In the genomic region with DNA sequence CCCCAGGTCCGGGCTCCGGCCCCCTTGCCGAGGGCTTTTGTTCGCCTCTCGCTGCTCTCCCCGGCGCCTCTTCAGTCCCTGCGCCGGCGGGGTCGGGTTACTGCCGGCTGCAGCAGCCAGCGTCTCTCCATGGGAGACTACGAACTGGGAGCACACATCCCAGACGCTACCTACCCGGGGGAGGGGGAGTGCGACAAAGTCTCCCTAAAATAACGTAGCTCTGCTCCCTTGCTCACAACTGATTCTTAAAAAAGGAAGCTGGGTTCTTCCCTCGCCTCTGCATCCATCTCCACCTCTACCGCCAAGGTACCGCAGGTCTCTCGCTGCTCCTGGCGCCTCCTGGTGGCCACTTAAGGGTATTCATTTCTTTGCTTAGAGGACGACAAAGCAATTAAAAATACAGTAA, we compare ENCODE assay signal across 8 mouse cellular contexts. TPM values are rescaled to one million over a fixed set of nuclear protein-coding genes. Genes with fewer than 3 reads are reported as not detected.
A peak's percentile ranks its signal among the peaks of the same experiment; 100 is the strongest.
DNase-seq lines count a peak whose midpoint lies in the region; ATAC-seq and TF ChIP-seq lines count a peak whose summit lies in the region.

Gene Ccdc177 (minus strand): TSS at position 292 of the 406 bp plus-strand sequence.

- no peak for ATAC-seq in G1E (ENCODE audit: extremely low read depth, insufficient number of reproducible peaks, low FRiP score, poor library complexity, severe bottlenecking)
- ATAC-seq in liver, postnatal 0 days: 0 out of 2 replicates have a peak, but pooled peaks have one; percentile 35

- no peak for TF ChIP-seq EP300 in liver, postnatal 0 days (IDR thresholded peaks at IDR 0.05; ENCODE audit: low read depth)

- peaks cover 44% of the 10 kb centered on the region for H3K27me3 ChIP-seq in G1E (ENCODE audit: insufficient read depth, low read length)
- no peaks in the 10 kb centered on the region for H3K27me3 ChIP-seq in cerebellum, adult 2 months (ENCODE audit: control insufficient read depth, insufficient read depth, low read length)
- H3K27me3 ChIP-seq in liver, postnatal 0 days (ENCODE audit: insufficient read depth, low read length): peaks cover 62% of the 10 kb centered on the region
- peaks cover 36% of the 10 kb centered on the region for H3K27me3 ChIP-seq in thymus, adult 2 months (ENCODE audit: control insufficient read depth, insufficient read depth, low read length)

- H3K36me3 ChIP-seq in G1E (replicated peaks): no peaks in the 10 kb centered on the region
- H3K36me3 ChIP-seq in liver, postnatal 0 days (replicated peaks; ENCODE audit: insufficient read depth, low read length): no peaks in the 10 kb centered on the region
- H3K36me3 ChIP-seq in thymus, adult 2 months (ENCODE audit: control insufficient read depth, insufficient read depth, low read length): no peaks in the 10 kb centered on the region

- WGBS in cerebellum, adult 2 months: under 1% methylated on average over 24 of the region's 24 CpGs
- WGBS in liver, postnatal 0 days (ENCODE audit: insufficient replicate concordance): 2% methylated on average over 24 of the region's 24 CpGs
- under 1% methylated on average over 24 of the region's 24 CpGs for WGBS in olfactory bulb, adult 2 months
- 3% methylated on average over 24 of the region's 24 CpGs for WGBS in thymus, adult 2 months

- no peak within 1 kb of the TSS for H3K4me2 ChIP-seq in liver, postnatal 0 days (ENCODE audit: low read depth, low read length)

- no peak within 1 kb of the TSS for H3K4me3 ChIP-seq in G1E (ENCODE audit: low read depth, low read length)
- H3K4me3 ChIP-seq in cerebellum, adult 2 months (replicated peaks; ENCODE audit: insufficient read depth, low read depth, low read length): peak within 1 kb of the TSS; percentile 85
- H3K4me3 ChIP-seq in liver, postnatal 0 days (ENCODE audit: low read depth, low read length): no peak within 1 kb of the TSS
- peak within 1 kb of the TSS; percentile 74 for H3K4me3 ChIP-seq in olfactory bulb, adult 2 months (ENCODE audit: insufficient read depth, low read depth, low read length)
- H3K4me3 ChIP-seq in thymus, adult 2 months (ENCODE audit: control insufficient read depth, insufficient read depth, low read length): no peak within 1 kb of the TSS

- H3K27ac ChIP-seq in cerebellum, adult 2 months (ENCODE audit: insufficient read depth, low read length): peak within 1 kb of the TSS; percentile 79
- H3K27ac ChIP-seq in liver, postnatal 0 days (ENCODE audit: low read depth): no peak within 1 kb of the TSS
- peak within 1 kb of the TSS; percentile 87 for H3K27ac ChIP-seq in olfactory bulb, adult 2 months (ENCODE audit: insufficient read depth, low read depth, low read length)
- H3K27ac ChIP-seq in thymus, adult 2 months (ENCODE audit: control insufficient read depth, insufficient read depth, low read length): no peak within 1 kb of the TSS

- H3K4me1 ChIP-seq in G1E (ENCODE audit: insufficient read depth, low read depth, low read length): no peaks in the 10 kb centered on the region
- no peaks in the 10 kb centered on the region; the same call in 1 of the 2 replicates for H3K4me1 ChIP-seq in cerebellum, adult 2 months (ENCODE audit: control insufficient read depth, insufficient read depth, low read length)
- H3K4me1 ChIP-seq in liver, postnatal 0 days (ENCODE audit: insufficient read depth): peaks cover 20% of the 10 kb centered on the region
- H3K4me1 ChIP-seq in olfactory bulb, adult 2 months (ENCODE audit: control insufficient read depth, insufficient read depth, low read length): peaks cover 19% of the 10 kb centered on the region
- peaks cover 24% of the 10 kb centered on the region for H3K4me1 ChIP-seq in thymus, adult 2 months (replicated peaks; ENCODE audit: control insufficient read depth, insufficient read depth, low read length)

- H3K9ac ChIP-seq in liver, postnatal 0 days (replicated peaks): no peak within 1 kb of the TSS

- peak; percentile 64; the same call in 1 of the 2 replicates for TF ChIP-seq POLR2A in cerebellum, adult 2 months (IDR thresholded peaks at IDR 0.05; ENCODE audit: borderline replicate concordance, insufficient read depth, low read length)
- no peak for TF ChIP-seq POLR2A in olfactory bulb, adult 2 months (IDR thresholded peaks at IDR 0.05; ENCODE audit: insufficient read depth, low read depth, low read length)
- no peak for TF ChIP-seq POLR2A in thymus, adult 2 months (IDR thresholded peaks at IDR 0.05; ENCODE audit: control insufficient read depth, extremely low read depth, insufficient read depth, low read length, poor library complexity)

- DNase-seq in G1E (ENCODE audit: low spot score): peak; percentile 18
- peak; percentile 87 to 91 for DNase-seq in cerebellum, adult 2 months
- DNase-seq in forelimb bud, embryonic 11.5 days (ENCODE audit: low read depth, low spot score): peak; percentile 84
- peak; percentile 83 for DNase-seq in heart, postnatal 4 days
- peak; percentile 82 to 93 for DNase-seq in layer of hippocampus, adult 18-20 months (ENCODE audit: low spot score in 2 of 2)
- peak; percentile 81 for DNase-seq in liver, postnatal 0 days
- peak; percentile 80 for DNase-seq in thymus, adult 2 months

- peaks cover 33% of the 10 kb centered on the region for H3K9me3 ChIP-seq in G1E (replicated peaks)
- no peaks in the 10 kb centered on the region for H3K9me3 ChIP-seq in liver, postnatal 0 days (ENCODE audit: low read length)

- TF ChIP-seq CTCF in G1E (IDR thresholded peaks at IDR 0.05; ENCODE audit: low read depth, low read length): peak; percentile 39; the same call in 1 of the 2 replicates
- TF ChIP-seq CTCF in cerebellum, adult 2 months (IDR thresholded peaks at IDR 0.05; ENCODE audit: borderline replicate concordance, insufficient read depth, low read depth, low read length): peak; percentile 88
- peak; percentile 92 for TF ChIP-seq CTCF in liver, postnatal 0 days (IDR thresholded peaks at IDR 0.05; ENCODE audit: low read depth)
- peak; percentile 82; the same call in 1 of the 2 replicates for TF ChIP-seq CTCF in olfactory bulb, adult 2 months (IDR thresholded peaks at IDR 0.05; ENCODE audit: insufficient read depth, low read depth, low read length)
- TF ChIP-seq CTCF in thymus, adult 2 months (IDR thresholded peaks at IDR 0.05; ENCODE audit: borderline replicate concordance, control insufficient read depth, extremely low read depth, insufficient read depth, low read length, poor library complexity): peak; percentile 82; the same call in 1 of the 2 replicates

RNA-seq across cellular contexts. Expression of gene Ccdc177, which starts in this region (rescaled TPM):
- total RNA-seq in G1E (2014; fragmentation: Nextera tagmentation) (not detected in 2 replicates), G1E (2017) (0.06 and 0.11 TPM in 2 replicates)
- polyA plus RNA-seq in G1E (2012): not detected in 2 replicates
- polyA plus RNA-seq in cerebellum, adult 2 months (2012; rRNA removed): 4.9 and 5.4 TPM in 2 replicates
- under 1 TPM; 0.05 to 0.10 TPM for total RNA-seq in heart, postnatal 4 days (2021)
- total RNA-seq in layer of hippocampus, adult 18-20 months (2021): 10 to 100 TPM; 16.2 to 16.3 TPM
- not detected in 2 replicates for polyA plus RNA-seq in liver, postnatal 0 days (2015; fragmentation: Nextera tagmentation; extraction: Ambion mirVana)
- polyA plus RNA-seq in olfactory bulb, adult 2 months (2012; ENCODE audit: insufficient read depth, insufficient read length, low replicate concordance, missing spikeins): not detected in 2 replicates
- not detected in 2 replicates for polyA plus RNA-seq in thymus, adult 2 months (2012; rRNA removed)

Comparison
In these comparisons a context has a peak if more than half of its experiments do, and no peak if none do; other contexts are left out.
1. RNA of gene Ccdc177 (total RNA-seq): 16.2 to 16.3 TPM in layer of hippocampus, adult 18-20 months; 0.06 to 0.11 TPM in G1E and 0.05 to 0.10 TPM in heart, postnatal 4 days; every median in the first group is over 10 times any median in the second.
2. Peak in DNase-seq in G1E; RNA of the gene not detected or under 1 TPM.
3. Peak in DNase-seq in heart, postnatal 4 days; RNA of the gene not detected or under 1 TPM.
4. Peak in DNase-seq and ATAC-seq in liver, postnatal 0 days; RNA of the gene not detected or under 1 TPM.
5. Peak in DNase-seq in thymus, adult 2 months; RNA of the gene not detected or under 1 TPM.
6. DNase-seq: peak in every context shown above with its lines; median percentile 89 in cerebellum, adult 2 months; 88 in layer of hippocampus, adult 18-20 months; 84 in forelimb bud, embryonic 11.5 days; 83 in heart, postnatal 4 days; 81 in liver, postnatal 0 days; 80 in thymus, adult 2 months; 18 in G1E.
7. H3K4me3 ChIP-seq: peak in cerebellum, adult 2 months (single experiment) and olfactory bulb, adult 2 months (single experiment); none in G1E (single experiment), liver, postnatal 0 days (single experiment) and thymus, adult 2 months (single experiment).
8. CTCF ChIP-seq: peak in every context shown above with its lines; median percentile 92 in liver, postnatal 0 days; 88 in cerebellum, adult 2 months; 82 in olfactory bulb, adult 2 months; 82 in thymus, adult 2 months; 39 in G1E.
9. H3K27ac ChIP-seq: peak in cerebellum, adult 2 months (single experiment) and olfactory bulb, adult 2 months (single experiment); none in liver, postnatal 0 days (single experiment) and thymus, adult 2 months (single experiment).